Mouse (Mus musculus): ENCODE results near the gene Rnf32.

The Rnf32 gene

DNA sequence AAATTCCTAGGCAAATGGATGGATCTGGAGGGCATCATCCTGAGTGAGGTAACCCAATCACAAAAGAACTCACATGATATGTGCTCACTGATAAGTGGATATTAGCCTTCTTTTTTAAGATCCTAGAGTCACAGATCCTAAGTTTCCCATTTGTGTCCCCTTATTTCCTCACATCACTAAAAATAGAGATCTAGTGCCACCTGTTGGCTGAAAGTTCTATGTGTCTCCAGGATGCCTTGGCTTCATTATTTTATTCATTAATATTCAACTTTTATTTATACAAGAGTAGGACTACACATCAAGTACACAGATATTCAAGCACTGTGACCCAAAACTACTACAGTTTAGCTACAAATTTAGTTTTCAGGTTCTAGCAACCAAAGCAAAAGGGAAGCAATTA lies 79.0 kb downstream of the Rnf32 start:
- DNase-seq (ENCODE audit: low read depth): peak; percentile 17
